ENCODE assay signal across 25 mouse cellular contexts in genomic region chr6:32369092-32369491, GRCm38 (mm10).
"Had no signal": no experiment of that assay in that cellular context is flagged by ENCODE, and none has a peak within 500 bp of the region (broad histone marks: within the 10 kb centered on the region; RNA-seq: fewer than 3 reads in every experiment).

No protein-coding gene starts in this region.

- H3K4me1 ChIP-seq: intestine, embryonic 15.5 days; liver, embryonic 12.5 days had no signal

- H3K9me3 ChIP-seq: heart, embryonic 10.5 days; heart, embryonic 12.5 days; hindbrain, embryonic 10.5 days; intestine, embryonic 15.5 days; liver, embryonic 12.5 days had no signal

- H3K9ac ChIP-seq: heart, embryonic 12.5 days; hindbrain, embryonic 14.5 days; intestine, embryonic 15.5 days; liver, embryonic 12.5 days; liver, embryonic 14.5 days had no signal

- DNase-seq: gastrocnemius, adult 2 months; gastrocnemius, postnatal 10 days; gastrocnemius, postnatal 25 days; heart, adult 18-20 months; heart, postnatal 10 days; heart, postnatal 4 days; kidney, adult 18-20 months; kidney, adult 8-10 months; kidney, postnatal 10 days; kidney, postnatal 25 days; kidney, postnatal 4 days; layer of hippocampus, adult 9-11 months; layer of hippocampus, postnatal 36 days; left cerebral cortex, postnatal 4 days had no signal

- H3K36me3 ChIP-seq: hindbrain, embryonic 10.5 days; intestine, embryonic 15.5 days; liver, embryonic 12.5 days had no signal

- H3K27me3 ChIP-seq: heart, embryonic 12.5 days; intestine, embryonic 15.5 days; liver, embryonic 12.5 days had no signal

- H3K4me3 ChIP-seq: gastrocnemius, adult 2 months; heart, embryonic 10.5 days; heart, embryonic 12.5 days; hindbrain, embryonic 10.5 days; intestine, embryonic 15.5 days; layer of hippocampus, adult 2 months; liver, embryonic 12.5 days had no signal

- ATAC-seq: hindbrain, embryonic 16.5 days; inflammation-experienced regulatory T-cells, adult 6 months; intestine, embryonic 15.5 days; intestine, postnatal 0 days; liver, embryonic 12.5 days had no signal

- H3K4me2 ChIP-seq: heart, embryonic 12.5 days; hindbrain, embryonic 14.5 days; intestine, embryonic 15.5 days; liver, embryonic 12.5 days had no signal

- H3K27ac ChIP-seq: gastrocnemius, adult 2 months; heart, embryonic 10.5 days; hindbrain, embryonic 10.5 days; hindbrain, embryonic 14.5 days; intestine, embryonic 15.5 days; layer of hippocampus, adult 2 months; liver, embryonic 12.5 days; liver, embryonic 14.5 days had no signal
